Mouse (Mus musculus) MEL (cell line): ENCODE measurements around the gene Camk1d. TPM values are rescaled to one million over a fixed set of nuclear protein-coding genes. Genes with fewer than 3 reads are reported as not detected.

Source experiments
- DNase-seq: peaks from one replicate; pipeline ENCODE4 v3.0.0; 2011; ENCODE audit warnings: low read depth, low spot score
- H3K27ac ChIP-seq: 2 replicates; pipeline ENCODE4 v1.5.1; 2012; ENCODE audit warnings: low read depth, mild to moderate bottlenecking, control low read depth, low read length, moderate library complexity; ENCODE audit not compliant: control insufficient read depth
- H3K27me3 ChIP-seq, 2 experiments: fragments of 150-350 bp in 1 of 2; sonication (generic) in 1 of 2; 2 replicates each; pipeline ENCODE4 v1.6.1; 2012; ENCODE audit warnings: low read length in 2 of 2, mild to moderate bottlenecking in 2 of 2, improper control_type of control experiment in 1 of 2, moderate library complexity in 1 of 2; ENCODE audit not compliant: insufficient read depth in 2 of 2, control insufficient read depth in 1 of 2
- H3K36me3 ChIP-seq, 2 experiments: 2 replicates each; pipeline ENCODE4 v1.6.1; 2012 to 2014; ENCODE audit warnings: low read length in 2 of 2, improper control_type of control experiment in 1 of 2, inconsistent platforms in 1 of 2, mild to moderate bottlenecking in 1 of 2; ENCODE audit not compliant: insufficient read depth in 2 of 2, control insufficient read depth in 1 of 2
- H3K4me1 ChIP-seq, 2 experiments: fragments of 150-350 bp in 1 of 2; sonication (generic) in 1 of 2; 2 replicates each; pipeline ENCODE4 v1.6.1; 2012; ENCODE audit warnings: low read length in 2 of 2, improper control_type of control experiment in 1 of 2, mild to moderate bottlenecking in 1 of 2; ENCODE audit not compliant: insufficient read depth in 2 of 2, control insufficient read depth in 1 of 2
- H3K4me3 ChIP-seq, 2 experiments: fragments of 150-350 bp in 1 of 2; sonication (generic) in 1 of 2; 2 replicates each; pipeline ENCODE4 v1.5.1; 2012; ENCODE audit warnings: low read depth in 2 of 2, low read length in 2 of 2, mild to moderate bottlenecking in 2 of 2, moderate library complexity in 2 of 2, control low read depth in 1 of 2, improper control_type of control experiment in 1 of 2; ENCODE audit not compliant: control insufficient read depth in 1 of 2, insufficient read depth in 1 of 2
- H3K79me2 ChIP-seq: 2 replicates; pipeline ENCODE4 v1.6.1; 2012; ENCODE audit warnings: mild to moderate bottlenecking, low read length, moderate library complexity; ENCODE audit not compliant: control insufficient read depth, poor library complexity, insufficient read depth
- H3K9ac ChIP-seq: 2 replicates; pipeline ENCODE4 v1.6.1; 2012; ENCODE audit warnings: low read depth, mild to moderate bottlenecking, control low read depth, low read length, moderate library complexity; ENCODE audit not compliant: control insufficient read depth, poor library complexity, severe bottlenecking
- H3K9me3 ChIP-seq: fragments of 150-350 bp; sonication (generic); replicated peaks from 2 replicates; pipeline ENCODE4 v1.6.1; 2012; ENCODE audit warnings: mild to moderate bottlenecking, low read length, improper control_type of control experiment, moderate library complexity; ENCODE audit not compliant: insufficient read depth
- BHLHE40 ChIP-seq: IDR thresholded peaks from 2 replicates; pipeline ENCODE4 v1.6.1; 2012; ENCODE audit warnings: low read depth, mild to moderate bottlenecking, inconsistent platforms, low read length, improper control_type of control experiment, borderline replicate concordance
- CHD1 ChIP-seq: IDR thresholded peaks from 2 replicates; pipeline ENCODE4 v1.6.1; 2012; ENCODE audit warnings: low read depth, mild to moderate bottlenecking, inconsistent platforms, low read length, improper control_type of control experiment
- CHD2 ChIP-seq: IDR thresholded peaks from 2 replicates; pipeline ENCODE4 v1.6.1; 2011; ENCODE audit warnings: low read length, improper control_type of control experiment
- CTCF ChIP-seq, 3 experiments: IDR thresholded peaks in 2 of 3; conservative IDR thresholded peaks in 1 of 3; 2 replicates each; pipeline ENCODE4 v1.5.1; 2011 to 2012; ENCODE audit warnings: low read length in 3 of 3, low read depth in 2 of 3, mild to moderate bottlenecking in 2 of 3, improper control_type of control experiment in 1 of 3, inconsistent platforms in 1 of 3, mixed read lengths in 1 of 3, moderate library complexity in 1 of 3; ENCODE audit not compliant: control insufficient read depth in 1 of 3, insufficient read depth in 1 of 3, poor library complexity in 1 of 3, severe bottlenecking in 1 of 3
- E2F4 ChIP-seq: IDR thresholded peaks from 2 replicates; pipeline ENCODE4 v1.6.1; 2011; ENCODE audit warnings: low read depth, low read length, improper control_type of control experiment, borderline replicate concordance
- ELF1 ChIP-seq: IDR thresholded peaks from 2 replicates; pipeline ENCODE4 v1.6.1; 2014; ENCODE audit warnings: low read depth, mild to moderate bottlenecking, inconsistent platforms, low read length, improper control_type of control experiment, moderate library complexity
- EP300 ChIP-seq, 2 experiments: IDR thresholded peaks; 2 replicates each; pipeline ENCODE4 v1.6.1; 2011; ENCODE audit warnings: improper control_type of control experiment in 2 of 2, low read length in 2 of 2, low read depth in 1 of 2, mild to moderate bottlenecking in 1 of 2
- ETS1 ChIP-seq: IDR thresholded peaks from 2 replicates; pipeline ENCODE4 v1.6.1; 2012; ENCODE audit warnings: low read depth, mild to moderate bottlenecking, inconsistent platforms, low read length, improper control_type of control experiment, moderate library complexity
- GABPA ChIP-seq: IDR thresholded peaks from 2 replicates; pipeline ENCODE4 v1.6.1; 2012; ENCODE audit warnings: low read depth, mild to moderate bottlenecking, inconsistent platforms, low read length, improper control_type of control experiment, moderate library complexity
- HCFC1 ChIP-seq: IDR thresholded peaks from 2 replicates; pipeline ENCODE4 v1.6.1; 2012; ENCODE audit warnings: low read depth, mild to moderate bottlenecking, inconsistent platforms, low read length, improper control_type of control experiment, moderate library complexity
- JUND ChIP-seq: IDR thresholded peaks from 2 replicates; pipeline ENCODE4 v1.6.1; 2011; ENCODE audit warnings: low read depth, mild to moderate bottlenecking, improper control_type of control experiment, low read length
- KAT2A ChIP-seq: conservative IDR thresholded peaks from 2 replicates; pipeline ENCODE4 v1.6.1; 2012; ENCODE audit warnings: low read depth, low read length, improper control_type of control experiment, inconsistent platforms
- MAFK ChIP-seq: IDR thresholded peaks from 2 replicates; pipeline ENCODE4 v1.6.1; 2011; ENCODE audit warnings: low read depth, mild to moderate bottlenecking, low read length, improper control_type of control experiment, borderline replicate concordance
- MAX ChIP-seq: IDR thresholded peaks from 2 replicates; pipeline ENCODE4 v1.6.1; 2011; ENCODE audit warnings: low read length, improper control_type of control experiment
- MAZ ChIP-seq: IDR thresholded peaks from 2 replicates; pipeline ENCODE4 v1.6.1; 2012; ENCODE audit warnings: low read depth, mild to moderate bottlenecking, inconsistent platforms, low read length, improper control_type of control experiment
- MEF2A ChIP-seq: IDR thresholded peaks from 2 replicates; pipeline ENCODE4 v1.6.1; 2014; ENCODE audit warnings: low read depth, mild to moderate bottlenecking, inconsistent platforms, low read length, improper control_type of control experiment; ENCODE audit not compliant: poor library complexity, insufficient replicate concordance, severe bottlenecking; ENCODE audit errors: extremely low read depth
- MYC ChIP-seq: IDR thresholded peaks from 2 replicates; pipeline ENCODE4 v1.6.1; 2011; ENCODE audit warnings: low read depth, mild to moderate bottlenecking, low read length, improper control_type of control experiment, moderate library complexity
- NRF1 ChIP-seq: IDR thresholded peaks from 2 replicates; pipeline ENCODE4 v1.6.1; 2014; ENCODE audit warnings: low read depth, mild to moderate bottlenecking, inconsistent platforms, low read length, improper control_type of control experiment, moderate library complexity; ENCODE audit not compliant: poor library complexity, insufficient read depth, severe bottlenecking
- POLR2A ChIP-seq, 2 experiments: IDR thresholded peaks; 2 replicates each; pipeline ENCODE4 v1.6.1; 2011 to 2012; ENCODE audit warnings: low read length in 2 of 2, mild to moderate bottlenecking in 2 of 2, control low read depth in 1 of 2, improper control_type of control experiment in 1 of 2, low read depth in 1 of 2, moderate library complexity in 1 of 2; ENCODE audit not compliant: control insufficient read depth in 1 of 2, insufficient read depth in 1 of 2, poor library complexity in 1 of 2
- POLR2AphosphoS2 ChIP-seq: IDR thresholded peaks from 2 replicates; pipeline ENCODE4 v1.6.1; 2011; ENCODE audit warnings: low read length, improper control_type of control experiment
- POLR2AphosphoS5 ChIP-seq: IDR thresholded peaks from 2 replicates; pipeline ENCODE4 v1.6.1; 2012; ENCODE audit warnings: low read depth, borderline replicate concordance, mild to moderate bottlenecking, inconsistent platforms, low read length, moderate library complexity, mixed read lengths
- RAD21 ChIP-seq: IDR thresholded peaks from 2 replicates; pipeline ENCODE4 v1.6.1; 2011; ENCODE audit warnings: mild to moderate bottlenecking, low read depth, low read length, improper control_type of control experiment
- RCOR1 ChIP-seq: IDR thresholded peaks from 2 replicates; pipeline ENCODE4 v1.6.1; 2012; ENCODE audit warnings: low read depth, mild to moderate bottlenecking, inconsistent platforms, low read length, improper control_type of control experiment
- SMC3 ChIP-seq: IDR thresholded peaks from 2 replicates; pipeline ENCODE4 v1.6.1; 2011; ENCODE audit warnings: low read depth, low read length, improper control_type of control experiment
- UBTF ChIP-seq: IDR thresholded peaks from 2 replicates; pipeline ENCODE4 v1.6.1; 2012; ENCODE audit warnings: low read depth, mild to moderate bottlenecking, inconsistent platforms, low read length, improper control_type of control experiment, moderate library complexity, borderline replicate concordance; ENCODE audit not compliant: insufficient read depth
- USF1 ChIP-seq: IDR thresholded peaks from 2 replicates; pipeline ENCODE4 v1.6.1; 2014; ENCODE audit warnings: low read depth, mild to moderate bottlenecking, inconsistent platforms, low read length, improper control_type of control experiment, moderate library complexity
- ZC3H11A ChIP-seq: IDR thresholded peaks from 2 replicates; pipeline ENCODE4 v1.6.1; 2012; ENCODE audit warnings: low read depth, mild to moderate bottlenecking, inconsistent platforms, low read length, improper control_type of control experiment
- ZNF384 ChIP-seq: IDR thresholded peaks from 2 replicates; pipeline ENCODE4 v1.6.1; 2012; ENCODE audit warnings: low read depth, mild to moderate bottlenecking, inconsistent platforms, low read length, improper control_type of control experiment
- polyA plus RNA-seq, 2 experiments: library from polyadenylated mRNA; stranded (reverse) in 1 of 2; unstranded in 1 of 2; fragments of >175 nt in 1 of 2; fragments of >200 nt in 1 of 2; gene quantifications; 2 replicates each; pipeline versions ENCODE4 v1.2.1 to v1.2.4; 2012; ENCODE audit warnings: low replicate concordance in 2 of 2, low read depth in 1 of 2; ENCODE audit not compliant: insufficient read length in 2 of 2, insufficient read depth in 1 of 2, missing spikeins in 1 of 2
- total RNA-seq: library from RNA; depleted of rRNA; stranded (reverse); fragments of 300-350 nt; gene quantifications from 2 replicates; pipeline ENCODE4 v1.2.3, GENCODE M21; 2012

The Camk1d gene
- total and polyA plus RNA-seq, 3 experiments: 2.9 to 4.4 TPM; not detected in 1

- no peak for DNase-seq
- no peak overlapping the region for H3K9ac ChIP-seq
- H3K9me3 ChIP-seq: no peaks in the 10 kb centered on the region
- H3K27me3 ChIP-seq: no peaks in the 10 kb centered on the region
- no peaks in the 10 kb centered on the region for H3K79me2 ChIP-seq
- TF ChIP-seq SMC3 (no peak), KAT2A (no peak), ZC3H11A (no peak), MAFK (no peak), POLR2AphosphoS5 (no peak), RCOR1 (no peak), NRF1 (no peak), POLR2A (IDR thresholded peaks at IDR 0.05; ENCODE audit: control insufficient read depth in 1 of 2, insufficient read depth in 1 of 2, low read depth in 1 of 2, low read length in 2 of 2, poor library complexity in 1 of 2) (no peak), BHLHE40 (no peak), POLR2AphosphoS2 (no peak), ETS1 (no peak)
- TF ChIP-seq, all 39 proteins: peak for 0
- peaks cover 15 to 35% of the 10 kb centered on the region in 2 experiments for H3K4me1 ChIP-seq
- H3K27ac ChIP-seq: no peak overlapping the region
- H3K36me3 ChIP-seq: peaks cover 0 to 27% of the 10 kb centered on the region in 2 experiments; a peak in 2 of 4 replicates
- H3K4me3 ChIP-seq: no peak overlapping the region
Observed at GRCm38 (mm10) chr2:5618361-5618896, 95.9 kb downstream of the Camk1d start.

- no peaks in the 10 kb centered on the region; the same call in 1 of the 2 replicates for H3K79me2 ChIP-seq
- H3K9ac ChIP-seq: peak overlapping the region; percentile 72; the same call in 1 of the 2 replicates
- H3K36me3 ChIP-seq: peaks cover 0 to 60% of the 10 kb centered on the region in 2 experiments; a peak in 2 of 4 replicates
- H3K27ac ChIP-seq: peak overlapping the region; percentile 97
- peaks cover 32 to 63% of the 10 kb centered on the region in 2 experiments for H3K4me1 ChIP-seq
- no peaks in the 10 kb centered on the region for H3K9me3 ChIP-seq
- DNase-seq: peak; percentile 94
- no peak overlapping the region for H3K4me3 ChIP-seq
- H3K27me3 ChIP-seq: no peaks in the 10 kb centered on the region
- no peak for TF ChIP-seq NRF1
- TF ChIP-seq ELF1: 0 out of 2 replicates have a peak, but pooled peaks have one; percentile 23
- peak; percentile 100 for TF ChIP-seq ETS1
- TF ChIP-seq POLR2A (IDR thresholded peaks at IDR 0.05; ENCODE audit: control insufficient read depth in 1 of 2, insufficient read depth in 1 of 2, low read depth in 1 of 2, low read length in 2 of 2, poor library complexity in 1 of 2): no peak
- TF ChIP-seq JUND: peak; percentile 91
- no peak for TF ChIP-seq KAT2A
- no peak for TF ChIP-seq MAX
- TF ChIP-seq RCOR1: peak; percentile 79
- peak; percentile 82 for TF ChIP-seq MYC
- peak; percentile 95 to 98 for TF ChIP-seq EP300 (IDR thresholded peaks at IDR 0.05; ENCODE audit: low read depth in 1 of 2, low read length in 2 of 2)
- TF ChIP-seq CHD1: no peak
- TF ChIP-seq USF1: no peak
- peak; percentile 99 for TF ChIP-seq GABPA
- no peak for TF ChIP-seq ZNF384
- 0 out of 2 replicates have a peak, but pooled peaks have one; percentile 56 for TF ChIP-seq MAZ
- peak; percentile 44 for TF ChIP-seq CHD2
- peak; percentile 42; the same call in 1 of the 2 replicates for TF ChIP-seq MEF2A
- 0 out of 2 replicates have a peak, but pooled peaks have one; percentile 40 for TF ChIP-seq HCFC1
- TF ChIP-seq E2F4: no peak
- TF ChIP-seq RAD21: no peak
- peak; percentile 97 for TF ChIP-seq MAFK
- TF ChIP-seq ZC3H11A: no peak; the same call in 1 of the 2 replicates
- TF ChIP-seq UBTF: no peak
- no peak for TF ChIP-seq CTCF (IDR thresholded peaks at IDR 0.05 in 2 of 3, conservative IDR thresholded peaks at IDR 0.05 in 1 of 3; ENCODE audit: control insufficient read depth in 1 of 3, insufficient read depth in 1 of 3, low read depth in 2 of 3, low read length in 3 of 3, poor library complexity in 1 of 3, severe bottlenecking in 1 of 3)
Observed at GRCm38 (mm10) chr2:5614896-5615295, 99.4 kb downstream of the Camk1d start.
